Mouse (Mus musculus): Measurements from ENCODE around the gene Sars. TPM values are rescaled to one million over a fixed set of nuclear protein-coding genes. Genes with fewer than 3 reads are reported as not detected.

Sars gene
- polyA plus RNA-seq, 1 experiment from 2014 or later: 78.2 TPM

DNA sequence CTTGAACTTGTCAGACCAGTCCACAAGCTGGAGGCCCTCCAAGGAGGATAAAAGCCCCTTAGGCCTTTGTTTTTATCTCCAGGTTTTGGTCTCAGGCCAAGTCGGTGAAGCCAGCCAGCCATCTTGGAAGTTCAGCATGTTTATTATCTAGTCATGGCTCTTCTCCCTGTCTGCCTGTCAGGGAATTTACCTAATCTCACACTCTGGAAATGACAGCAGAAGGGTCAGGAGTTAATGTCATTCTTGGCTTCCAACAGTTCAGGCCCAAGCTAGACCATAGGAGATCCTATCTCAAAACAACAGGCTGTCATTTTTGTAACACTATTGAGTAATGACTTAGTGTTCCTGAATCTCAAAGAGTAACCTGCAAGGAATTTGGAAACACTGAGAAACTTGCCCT, 9.2 kb upstream of the Sars start:
- H3K4me1 ChIP-seq: peaks cover 9% of the 10 kb centered on the region; the same call in 1 of the 2 replicates
- H3K9me3 ChIP-seq: no peaks in the 10 kb centered on the region
- no peak overlapping the region for H3K27ac ChIP-seq (replicated peaks)
- H3K36me3 ChIP-seq: no peaks in the 10 kb centered on the region
- 61% methylated on average over 1 of the region's 1 CpGs for WGBS
- H3K9ac ChIP-seq: no peak overlapping the region
- no peak overlapping the region for H3K4me3 ChIP-seq
- H3K4me2 ChIP-seq: no peak overlapping the region
- H3K27me3 ChIP-seq (replicated peaks): no peaks in the 10 kb centered on the region; the same call in 1 of the 2 replicates
- no peak for ATAC-seq (ENCODE audit: extremely low read depth, insufficient number of reproducible peaks, low FRiP score, low TSS enrichment)

DNA sequence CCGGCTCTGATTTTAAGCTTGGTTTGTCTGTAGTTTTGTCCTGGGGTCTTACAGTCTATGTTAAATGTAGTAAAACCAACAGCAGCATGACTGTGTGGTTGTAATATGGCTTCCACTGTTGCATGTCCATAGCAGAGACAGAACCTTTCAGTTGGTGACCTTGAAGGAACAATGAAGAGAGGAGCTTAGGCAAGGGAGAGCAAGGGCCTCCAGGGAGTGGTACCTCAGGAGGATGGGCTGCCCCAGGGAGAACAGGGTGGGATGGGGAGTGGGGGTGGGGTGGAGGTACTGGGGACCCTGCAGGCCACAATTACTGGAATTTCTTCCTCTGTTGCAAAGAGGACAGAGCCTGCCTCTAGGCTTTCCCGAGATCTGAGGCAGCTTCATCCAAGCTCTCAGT, 7.0 kb upstream of the Sars start:
- Histone ChIP-seq H3K27me3 (replicated peaks) (no peaks in the 10 kb centered on the region; the same call in 1 of the 2 replicates), H3K9me3 (no peaks in the 10 kb centered on the region), H3K4me3 (no peak overlapping the region), H3K4me2 (no peak overlapping the region), H3K4me1 (no peaks in the 10 kb centered on the region), H3K36me3 (no peaks in the 10 kb centered on the region), H3K9ac (no peak overlapping the region), H3K27ac (replicated peaks) (no peak overlapping the region)
- WGBS: 72% methylated on average over 2 of the region's 2 CpGs
- ATAC-seq (ENCODE audit: extremely low read depth, insufficient number of reproducible peaks, low FRiP score, low TSS enrichment): no peak

DNA sequence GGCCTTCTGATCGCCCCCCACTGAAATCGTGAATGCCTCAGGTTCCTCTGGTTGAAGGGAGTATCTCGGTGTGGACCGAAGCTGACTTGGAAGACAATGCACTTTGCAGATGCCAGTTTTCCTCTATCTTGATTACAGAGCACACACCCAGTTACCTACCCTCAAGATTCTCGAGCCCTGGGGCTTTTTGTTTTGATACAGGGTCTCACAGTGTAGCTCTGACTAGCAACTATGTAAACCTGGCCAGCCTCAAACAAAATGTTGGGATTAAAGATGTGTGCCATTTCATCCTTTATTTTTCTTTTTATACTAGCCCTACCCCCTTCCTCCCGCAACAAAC, 327 bp upstream of the Sars start:
- Histone ChIP-seq H3K9ac (peak overlapping the region; percentile 84), H3K27me3 (replicated peaks) (no peaks in the 10 kb centered on the region), H3K9me3 (no peaks in the 10 kb centered on the region), H3K36me3 (peaks cover 15% of the 10 kb centered on the region), H3K4me3 (peak overlapping the region; percentile 78), H3K4me1 (peaks cover 24% of the 10 kb centered on the region), H3K4me2 (peak overlapping the region; percentile 96), H3K27ac (replicated peaks) (peak overlapping the region; percentile 80)
- WGBS: 10% methylated on average over 6 of the region's 6 CpGs
- 0 out of 2 replicates have a peak, but pooled peaks have one; percentile 6 for ATAC-seq (ENCODE audit: extremely low read depth, insufficient number of reproducible peaks, low FRiP score, low TSS enrichment)

DNA sequence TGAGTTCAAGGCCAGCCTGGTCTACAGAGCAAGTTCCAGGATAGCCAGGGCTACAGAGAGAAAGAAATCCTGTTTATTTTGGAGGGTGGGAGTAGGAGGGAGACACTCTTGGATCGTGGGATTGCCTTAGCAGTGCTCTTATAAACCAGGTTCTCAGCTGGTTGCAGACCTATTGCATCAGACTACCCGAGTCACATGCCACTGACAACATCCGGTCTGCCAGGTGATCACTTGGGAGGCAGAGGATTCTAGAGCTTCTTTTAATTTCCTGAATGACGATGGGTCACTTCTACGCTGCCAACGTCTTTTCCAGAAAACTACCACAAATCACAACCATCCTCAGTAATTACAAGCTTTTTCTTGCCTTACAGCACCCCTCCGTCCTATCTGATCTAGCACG, 980 bp downstream of the Sars start:
- peak overlapping the region; percentile 96 for H3K4me2 ChIP-seq
- peak overlapping the region; percentile 78 for H3K4me3 ChIP-seq
- peak overlapping the region; percentile 80 for H3K27ac ChIP-seq (replicated peaks)
- 18% methylated on average over 8 of the region's 8 CpGs for WGBS
- H3K36me3 ChIP-seq: peaks cover 22% of the 10 kb centered on the region
- H3K4me1 ChIP-seq: peaks cover 26% of the 10 kb centered on the region
- no peaks in the 10 kb centered on the region for H3K27me3 ChIP-seq (replicated peaks)
- ATAC-seq (ENCODE audit: extremely low read depth, insufficient number of reproducible peaks, low FRiP score, low TSS enrichment): no peak
- H3K9me3 ChIP-seq: no peaks in the 10 kb centered on the region
- peak overlapping the region; percentile 88 for H3K9ac ChIP-seq

DNA sequence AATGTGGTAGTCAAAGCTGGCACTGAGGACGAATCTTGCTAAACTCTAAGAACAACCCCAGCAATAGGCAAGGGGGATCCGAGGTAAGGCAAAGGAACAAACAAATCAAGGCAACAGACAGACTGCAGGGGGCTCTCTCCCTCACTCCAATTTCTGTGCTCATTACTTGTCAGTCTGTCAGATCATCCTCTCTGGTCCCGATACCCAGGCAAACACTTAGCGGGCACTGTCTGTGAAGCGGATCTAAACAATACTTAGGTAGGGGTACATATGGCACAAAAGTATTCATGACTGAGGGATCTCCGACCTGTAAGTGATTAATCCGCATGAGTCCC, 8.7 kb downstream of the Sars start:
- 79% methylated on average over 7 of the region's 7 CpGs for WGBS
- H3K4me2 ChIP-seq: no peak overlapping the region
- no peak overlapping the region for H3K9ac ChIP-seq
- H3K36me3 ChIP-seq: peaks cover 74% of the 10 kb centered on the region
- H3K4me3 ChIP-seq: no peak overlapping the region
- H3K4me1 ChIP-seq: peaks cover 10% of the 10 kb centered on the region
- ATAC-seq (ENCODE audit: extremely low read depth, insufficient number of reproducible peaks, low FRiP score, low TSS enrichment): no peak
- no peaks in the 10 kb centered on the region for H3K27me3 ChIP-seq (replicated peaks)
- no peak overlapping the region for H3K27ac ChIP-seq (replicated peaks)
- H3K9me3 ChIP-seq: no peaks in the 10 kb centered on the region

DNA sequence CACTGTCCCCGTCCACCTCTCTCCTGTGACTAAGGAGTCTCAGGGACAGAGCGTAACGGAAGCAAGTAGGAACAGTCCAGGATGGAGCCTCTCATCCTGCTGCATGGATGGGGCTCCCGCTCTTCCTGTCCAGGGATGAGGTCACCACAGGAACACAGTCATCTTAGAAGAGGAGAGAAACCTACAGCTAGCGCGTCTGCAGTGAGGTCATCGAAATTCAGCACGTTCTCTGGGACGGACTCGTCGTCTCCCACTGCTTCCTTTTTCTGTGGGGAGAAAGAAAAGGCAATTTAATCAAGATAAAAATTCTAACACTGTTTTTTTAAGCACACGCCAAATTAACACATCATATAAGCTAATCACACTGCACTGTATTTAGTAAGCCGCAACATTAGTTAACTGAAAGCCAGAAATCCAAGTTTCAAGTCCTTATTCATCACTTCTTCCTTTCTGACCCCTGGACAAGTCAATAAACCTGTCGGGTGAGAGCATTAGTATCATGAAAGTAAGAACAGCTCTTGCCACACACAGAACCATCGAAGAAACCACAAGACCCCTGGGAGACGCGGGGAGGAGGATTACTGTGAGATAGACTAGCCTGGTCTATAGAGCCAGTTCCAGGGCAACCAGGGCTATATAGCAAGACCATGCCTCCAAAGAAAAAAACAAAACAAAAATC, 9.2 kb downstream of the Sars start:
- 68% methylated on average over 17 of the region's 17 CpGs for WGBS
- ATAC-seq (ENCODE audit: extremely low read depth, insufficient number of reproducible peaks, low FRiP score, low TSS enrichment): no peak
- no peaks in the 10 kb centered on the region for H3K9me3 ChIP-seq
- no peak overlapping the region; the same call in 1 of the 2 replicates for H3K9ac ChIP-seq
- H3K27ac ChIP-seq (replicated peaks): peak overlapping the region; percentile 56
- H3K36me3 ChIP-seq: peaks cover 75% of the 10 kb centered on the region
- no peaks in the 10 kb centered on the region for H3K27me3 ChIP-seq (replicated peaks)
- peaks cover 10% of the 10 kb centered on the region for H3K4me1 ChIP-seq
- H3K4me2 ChIP-seq: no peak overlapping the region
- H3K4me3 ChIP-seq: no peak overlapping the region

DNA sequence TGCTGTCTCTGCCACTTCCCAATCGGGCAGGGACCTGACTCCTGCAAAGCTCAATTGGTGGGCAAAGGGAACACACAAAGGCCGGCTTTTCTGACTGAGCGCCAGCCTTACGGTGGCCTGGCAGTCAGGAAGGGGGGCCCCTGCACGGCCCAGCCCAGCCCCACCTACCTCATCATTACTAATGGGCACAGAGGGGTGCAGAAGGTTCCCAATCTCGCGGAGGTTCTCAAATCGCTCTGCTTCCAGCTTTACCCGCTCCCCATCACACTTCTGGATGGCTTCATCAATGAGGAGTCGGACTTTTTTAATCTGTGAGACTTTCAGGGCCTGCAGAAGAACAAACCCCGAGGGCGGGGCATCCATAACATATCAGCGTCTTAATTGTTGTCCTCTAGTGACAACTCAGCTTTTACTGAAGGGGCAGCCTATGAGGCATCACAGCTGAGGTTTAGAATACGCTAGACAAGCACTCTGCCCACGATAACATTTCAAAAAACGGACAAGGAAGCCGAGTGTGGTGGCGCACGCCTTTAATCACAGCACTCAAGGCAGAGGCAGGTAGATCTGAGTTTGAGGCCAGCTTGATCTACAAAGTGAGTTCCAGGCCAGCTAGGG, 11.0 kb downstream of the Sars start:
- H3K9ac ChIP-seq: no peak overlapping the region
- peaks cover 8% of the 10 kb centered on the region for H3K4me1 ChIP-seq
- H3K36me3 ChIP-seq: peaks cover 80% of the 10 kb centered on the region
- no peak overlapping the region for H3K4me2 ChIP-seq
- no peaks in the 10 kb centered on the region for H3K9me3 ChIP-seq
- WGBS: 55% methylated on average over 19 of the region's 19 CpGs
- no peak overlapping the region for H3K4me3 ChIP-seq
- no peaks in the 10 kb centered on the region for H3K27me3 ChIP-seq (replicated peaks)
- H3K27ac ChIP-seq (replicated peaks): peak overlapping the region; percentile 42; the same call in 1 of the 2 replicates
- no peak for ATAC-seq (ENCODE audit: extremely low read depth, insufficient number of reproducible peaks, low FRiP score, low TSS enrichment)

DNA sequence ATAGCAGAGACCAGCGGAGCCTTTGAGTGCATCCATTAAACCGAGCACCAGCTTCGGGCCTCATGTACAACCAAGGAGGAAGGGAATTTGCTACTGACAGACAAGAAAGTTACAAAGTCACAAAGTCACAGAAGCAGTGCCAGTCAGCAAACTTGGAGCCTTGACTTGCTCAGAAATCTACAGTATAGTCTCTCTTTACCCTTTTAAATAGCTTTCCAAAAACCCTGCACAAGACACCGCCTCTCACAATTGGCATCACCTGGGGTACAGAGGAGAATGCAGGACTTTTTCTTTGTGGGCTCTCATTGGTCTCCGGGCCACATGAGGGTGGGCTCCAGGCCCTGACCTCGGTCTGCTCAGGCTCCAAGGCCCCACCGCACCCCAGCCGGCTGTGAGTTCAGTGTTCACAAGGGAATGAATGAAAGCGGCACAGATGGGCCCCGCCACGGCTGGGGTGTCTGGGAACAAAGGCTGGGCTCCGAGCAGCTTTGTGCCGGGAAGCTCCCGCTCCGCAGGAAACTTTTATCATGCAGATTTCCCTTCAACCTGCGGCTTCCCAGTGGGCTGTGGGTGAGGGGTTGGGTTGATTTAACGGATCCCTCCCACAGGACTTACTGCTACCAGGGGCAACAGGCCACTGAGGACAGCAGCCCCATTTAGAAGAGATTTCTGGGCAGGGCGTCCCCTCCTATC, 11.7 kb downstream of the Sars start:
- Histone ChIP-seq H3K36me3 (peaks cover 87% of the 10 kb centered on the region), H3K9ac (0 out of 2 replicates have a peak overlapping the region, but pooled peaks have one; percentile 13), H3K4me2 (no peak overlapping the region), H3K27ac (replicated peaks) (peak overlapping the region; percentile 42; the same call in 1 of the 2 replicates), H3K4me3 (no peak overlapping the region), H3K27me3 (replicated peaks) (no peaks in the 10 kb centered on the region), H3K9me3 (no peaks in the 10 kb centered on the region), H3K4me1 (peaks cover 7% of the 10 kb centered on the region; the same call in 1 of the 2 replicates)
- ATAC-seq (ENCODE audit: extremely low read depth, insufficient number of reproducible peaks, low FRiP score, low TSS enrichment): no peak
- 56% methylated on average over 18 of the region's 18 CpGs for WGBS

DNA sequence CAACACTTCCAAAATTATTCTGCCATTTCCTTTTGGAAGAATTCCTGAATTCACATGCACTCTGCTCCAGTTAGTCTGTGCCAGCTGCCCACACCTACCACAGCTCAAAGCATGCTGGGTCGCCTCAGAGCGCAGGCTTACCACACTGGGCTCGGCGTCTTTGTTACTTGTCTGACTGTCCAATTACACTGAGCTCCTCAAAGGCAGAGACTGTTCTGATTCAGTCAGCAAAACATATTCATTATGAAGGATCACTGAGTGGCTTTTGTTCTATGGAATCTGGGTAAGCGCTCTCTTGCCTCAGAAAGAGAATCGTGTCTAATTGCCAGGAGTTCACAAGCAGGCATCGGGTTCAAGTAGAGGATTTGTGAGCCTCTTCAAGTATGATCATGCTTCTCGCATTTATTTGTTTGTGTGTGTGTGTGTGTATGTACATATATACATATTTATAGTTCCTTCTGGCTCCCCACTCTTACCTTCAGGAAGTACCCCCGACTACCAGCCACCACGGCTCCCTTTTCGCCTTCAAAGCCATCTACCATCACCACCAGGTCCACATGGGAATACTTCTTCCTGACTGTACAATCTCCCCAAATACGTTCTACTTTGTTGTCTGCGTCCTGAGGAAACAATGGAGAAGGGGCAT, 12.3 kb downstream of the Sars start:
- H3K4me1 ChIP-seq: peaks cover 7% of the 10 kb centered on the region; the same call in 1 of the 2 replicates
- H3K9ac ChIP-seq: 0 out of 2 replicates have a peak overlapping the region, but pooled peaks have one; percentile 13
- H3K36me3 ChIP-seq: peaks cover 93% of the 10 kb centered on the region
- H3K9me3 ChIP-seq: no peaks in the 10 kb centered on the region
- H3K27me3 ChIP-seq (replicated peaks): no peaks in the 10 kb centered on the region
- no peak overlapping the region for H3K4me3 ChIP-seq
- no peak overlapping the region for H3K27ac ChIP-seq (replicated peaks)
- H3K4me2 ChIP-seq: no peak overlapping the region
- ATAC-seq (ENCODE audit: extremely low read depth, insufficient number of reproducible peaks, low FRiP score, low TSS enrichment): no peak
- WGBS: 85% methylated on average over 13 of the region's 13 CpGs

DNA sequence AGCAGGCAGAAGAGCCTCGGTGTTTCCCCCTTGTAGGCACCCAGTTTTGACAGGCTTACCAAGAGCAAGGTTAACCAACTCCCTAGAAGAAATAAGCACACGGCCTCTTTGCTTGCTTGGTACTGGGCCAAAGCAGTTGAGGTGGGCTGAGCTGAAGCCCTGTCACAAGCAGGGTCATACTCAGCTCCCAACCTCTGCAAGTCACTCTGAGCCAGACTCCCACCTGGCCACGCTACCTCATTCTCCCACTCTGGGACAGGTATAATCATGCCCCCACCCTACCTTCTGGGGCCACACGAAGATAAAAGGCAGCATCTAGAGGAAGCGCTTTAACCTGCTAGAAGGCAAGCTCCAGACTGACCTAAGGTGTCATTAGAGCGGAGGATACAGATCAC, 19.4 kb downstream of the Sars start:
- Histone ChIP-seq H3K4me3 (no peak overlapping the region), H3K27me3 (replicated peaks) (peaks cover 5% of the 10 kb centered on the region; the same call in 1 of the 2 replicates), H3K36me3 (peaks cover 58% of the 10 kb centered on the region), H3K9me3 (no peaks in the 10 kb centered on the region), H3K9ac (no peak overlapping the region), H3K27ac (replicated peaks) (no peak overlapping the region), H3K4me2 (no peak overlapping the region), H3K4me1 (peaks cover 17% of the 10 kb centered on the region)
- ATAC-seq (ENCODE audit: extremely low read depth, insufficient number of reproducible peaks, low FRiP score, low TSS enrichment): no peak
- 86% methylated on average over 6 of the region's 6 CpGs for WGBS

DNA sequence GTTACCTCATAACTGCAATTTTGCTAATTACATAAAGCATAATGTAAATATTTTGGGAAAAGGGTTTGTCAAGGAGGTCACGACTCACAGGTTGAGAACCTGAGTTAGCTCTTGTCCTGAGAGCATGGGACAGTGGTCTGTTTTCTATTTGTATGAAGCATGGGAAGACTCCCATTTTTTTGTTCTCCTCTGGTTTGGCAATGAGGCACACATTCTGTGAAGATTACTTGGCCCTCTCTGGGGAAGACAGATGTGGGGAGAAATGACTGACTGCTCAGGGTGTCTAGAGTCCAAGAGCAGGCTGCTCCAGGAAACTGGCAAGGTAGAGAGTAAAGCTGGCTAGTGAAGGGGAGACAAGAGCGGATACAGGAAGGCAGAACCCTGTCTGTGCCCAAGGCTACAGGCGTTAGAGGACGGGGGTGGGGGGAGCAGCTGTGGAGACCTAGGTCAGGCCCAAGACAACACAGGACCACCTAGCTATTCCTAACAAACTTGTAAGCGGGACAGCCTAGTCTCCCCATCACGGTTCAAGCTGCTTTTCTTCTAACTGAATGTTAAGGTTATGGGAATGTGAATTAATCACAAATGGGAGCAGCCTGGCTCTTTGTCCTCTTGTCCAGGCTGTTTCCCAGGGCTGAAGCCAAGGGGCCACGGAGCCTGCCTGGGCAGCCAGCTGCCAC, 19.9 kb downstream of the Sars start:
- H3K27me3 ChIP-seq (replicated peaks): peaks cover 5% of the 10 kb centered on the region; the same call in 1 of the 2 replicates
- H3K4me3 ChIP-seq: no peak overlapping the region
- WGBS: 83% methylated on average over 7 of the region's 7 CpGs
- H3K36me3 ChIP-seq: peaks cover 55% of the 10 kb centered on the region
- ATAC-seq (ENCODE audit: extremely low read depth, insufficient number of reproducible peaks, low FRiP score, low TSS enrichment): no peak
- no peaks in the 10 kb centered on the region for H3K9me3 ChIP-seq
- no peak overlapping the region for H3K4me2 ChIP-seq
- H3K9ac ChIP-seq: no peak overlapping the region
- H3K27ac ChIP-seq (replicated peaks): no peak overlapping the region
- H3K4me1 ChIP-seq: peaks cover 17% of the 10 kb centered on the region

Measured in heart, embryonic 13.5 days (tissue).